Mouse (Mus musculus) granulocyte monocyte progenitor cell, adult 5-6 weeks (primary cell): ENCODE results near the gene Vamp3. TPM values are rescaled to one million over a fixed set of nuclear protein-coding genes. Genes with fewer than 3 reads are reported as not detected.

Experiments
- ATAC-seq: replicated peaks from 2 replicates; pipeline ENCODE4 v1.8.0; 2016; ENCODE audit warnings: mild to moderate bottlenecking, moderate TSS enrichment, inconsistent platforms; ENCODE audit not compliant: poor library complexity, severe bottlenecking
- total RNA-seq, 2 experiments: library from RNA; stranded (forward) in 1 of 2; stranded (reverse) in 1 of 2; fragments of 200-712, 200-1000 nt in 1 of 2; fragments of >200 nt in 1 of 2; fragmentation: Nextera tagmentation in 1 of 2; gene quantifications; 2 replicates each; pipeline ENCODE4 v1.2.3; 2014 to 2017

Vamp3 gene
- total RNA-seq (2014; fragmentation: Nextera tagmentation): 75.4 and 79.8 TPM in 2 replicates
- total RNA-seq (2017): 66.9 and 76.8 TPM in 2 replicates

GRCm38 (mm10) chr4:151057347-151058321, at the start of gene Vamp3:
Vamp3 (minus strand) TSS chr4:151057963.
- peak; percentile 95 for ATAC-seq

- no peak for ATAC-seq
Observed at GRCm38 (mm10) chr4:151106468-151106867, 48.7 kb upstream of the Vamp3 start.

- ATAC-seq: no peak
Observed at GRCm38 (mm10) chr4:151105886-151106285, 48.1 kb upstream of the Vamp3 start.

- ATAC-seq: no peak
Observed at GRCm38 (mm10) chr4:151104147-151104546, 46.4 kb upstream of the Vamp3 start.

GRCm38 (mm10) chr4:151103646-151104045, 45.9 kb upstream of the Vamp3 start:
- no peak for ATAC-seq

GRCm38 (mm10) chr4:151097104-151097438, 39.3 kb upstream of the Vamp3 start:
- no peak for ATAC-seq

GRCm38 (mm10) chr4:151096334-151097103, 38.8 kb upstream of the Vamp3 start:
- no peak for ATAC-seq

- peak; percentile 50; the same call in 1 of the 2 replicates for ATAC-seq
Observed at GRCm38 (mm10) chr4:151095207-151095606, 37.4 kb upstream of the Vamp3 start.

- 0 out of 2 replicates have a peak, but pooled peaks have one; percentile 35 for ATAC-seq
Observed at GRCm38 (mm10) chr4:151089270-151089669, 31.5 kb upstream of the Vamp3 start, which contains the start of gene Gm13090. Gm13090 (plus strand) TSS chr4:151089570.

GRCm38 (mm10) chr4:151088819-151089218, 31.1 kb upstream of the Vamp3 start:
- no peak for ATAC-seq

- no peak for ATAC-seq
Observed at GRCm38 (mm10) chr4:151087358-151087757, 29.6 kb upstream of the Vamp3 start.

GRCm38 (mm10) chr4:151083027-151083426, 25.3 kb upstream of the Vamp3 start:
- no peak for ATAC-seq

GRCm38 (mm10) chr4:151081977-151082376, 24.2 kb upstream of the Vamp3 start:
- ATAC-seq: no peak

GRCm38 (mm10) chr4:151081355-151081754, 23.6 kb upstream of the Vamp3 start:
- no peak for ATAC-seq

- ATAC-seq: no peak
Observed at GRCm38 (mm10) chr4:151074817-151075216, 17.1 kb upstream of the Vamp3 start.

- peak; percentile 61 for ATAC-seq
Observed at GRCm38 (mm10) chr4:151073108-151073744, 15.5 kb upstream of the Vamp3 start.

GRCm38 (mm10) chr4:151070962-151071361, 13.2 kb upstream of the Vamp3 start:
- ATAC-seq: peak; percentile 83

GRCm38 (mm10) chr4:151068751-151069150, 11.0 kb upstream of the Vamp3 start:
- peak; percentile 62 for ATAC-seq

- no peak for ATAC-seq
Observed at GRCm38 (mm10) chr4:151059566-151059965, 1.8 kb upstream of the Vamp3 start.

- ATAC-seq: no peak
Observed at GRCm38 (mm10) chr4:151058634-151059033, 871 bp upstream of the Vamp3 start.
